Comparison of ENCODE assay signal across 9 mouse cellular contexts in the genomic region with DNA sequence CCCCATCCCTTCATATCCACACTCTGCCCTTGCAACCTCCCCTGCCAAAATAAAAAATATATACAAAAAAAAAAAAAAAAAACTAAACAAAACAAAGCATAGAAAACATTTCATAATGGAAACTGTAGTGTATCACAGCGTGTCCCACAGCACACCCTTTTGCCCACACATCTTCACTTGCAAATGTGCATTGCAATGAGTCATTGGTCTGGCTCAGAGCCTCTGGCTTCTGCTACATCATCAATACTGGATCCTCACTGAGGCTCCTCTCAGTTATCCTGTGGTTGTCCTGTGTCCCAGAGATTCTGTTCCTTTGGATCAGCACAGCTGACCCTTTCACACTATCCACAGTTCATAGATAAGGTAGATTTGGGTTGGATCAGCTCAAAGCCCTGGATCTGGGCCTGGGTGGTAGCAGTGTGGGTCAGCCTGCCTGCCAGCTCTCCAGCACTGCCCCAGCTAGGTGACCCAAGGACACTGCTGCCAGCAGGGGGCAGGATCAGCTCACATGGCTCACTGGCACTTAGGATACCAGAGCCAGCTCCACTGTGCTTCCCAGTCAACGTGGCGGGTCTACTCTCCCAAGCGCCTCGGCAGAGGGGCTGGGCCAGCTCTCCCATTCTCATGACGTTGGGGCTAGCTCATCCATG. TPM values are rescaled to one million over a fixed set of nuclear protein-coding genes. Genes with fewer than 3 reads are reported as not detected.
DNase-seq lines count a peak whose midpoint lies in the region; ATAC-seq and TF ChIP-seq lines count a peak whose summit lies in the region.
"Had no signal": no experiment of that assay in that cellular context is flagged by ENCODE, and none has a peak within 500 bp of the region (broad histone marks: within the 10 kb centered on the region; RNA-seq: fewer than 3 reads in every experiment).

No protein-coding gene starts in this region.

- no peak overlapping the region for H3K27ac ChIP-seq in hindbrain, embryonic 11.5 days (ENCODE audit: low read depth, low read length)
- H3K27ac ChIP-seq in hindbrain, embryonic 14.5 days, result no peak overlapping the region
- no peak overlapping the region for H3K27ac ChIP-seq in embryonic fibroblast, embryonic 13.5 days (ENCODE audit: insufficient read depth, low read length)
- no peak overlapping the region for H3K27ac ChIP-seq in intestine, embryonic 16.5 days (ENCODE audit: low read length)
- no peak overlapping the region for H3K27ac ChIP-seq in liver, embryonic 14.5 days

- no peak for TF ChIP-seq POLR2A in embryonic fibroblast, embryonic 13.5 days (IDR thresholded peaks at IDR 0.05; ENCODE audit: low read depth, low read length)

- H3K9ac ChIP-seq in hindbrain, embryonic 11.5 days (ENCODE audit: low read depth, low read length), result no peak overlapping the region
- H3K9ac ChIP-seq in hindbrain, embryonic 14.5 days, result no peak overlapping the region
- H3K9ac ChIP-seq in intestine, embryonic 16.5 days (ENCODE audit: low read depth, low read length), result no peak overlapping the region
- H3K9ac ChIP-seq in liver, embryonic 14.5 days (replicated peaks), result no peak overlapping the region
- H3K9ac ChIP-seq: embryonic facial prominence, embryonic 15.5 days had no signal

- ATAC-seq in hindbrain, embryonic 11.5 days (ENCODE audit: low FRiP score), result peak; percentile 54; the same call in 1 of the 2 replicates
- no peak for ATAC-seq in hindbrain, embryonic 14.5 days (ENCODE audit: low FRiP score)
- peak; percentile 58 for ATAC-seq in intestine, embryonic 16.5 days
- ATAC-seq in liver, embryonic 14.5 days (ENCODE audit: insufficient read depth), result peak; percentile 66

- H3K9me3 ChIP-seq in hindbrain, embryonic 11.5 days (ENCODE audit: control insufficient read depth, low read length), result no peaks in the 10 kb centered on the region
- no peaks in the 10 kb centered on the region for H3K9me3 ChIP-seq in hindbrain, embryonic 14.5 days (ENCODE audit: control insufficient read depth, low read length)
- H3K9me3 ChIP-seq in intestine, embryonic 16.5 days (ENCODE audit: control insufficient read depth, low read length), result no peaks in the 10 kb centered on the region
- no peaks in the 10 kb centered on the region for H3K9me3 ChIP-seq in liver, embryonic 14.5 days (ENCODE audit: control insufficient read depth, low read length)
- H3K9me3 ChIP-seq: embryonic facial prominence, embryonic 15.5 days had no signal

- H3K36me3 ChIP-seq in hindbrain, embryonic 11.5 days (ENCODE audit: control insufficient read depth, insufficient read depth, low read length), result no peaks in the 10 kb centered on the region
- H3K36me3 ChIP-seq in hindbrain, embryonic 14.5 days (replicated peaks; ENCODE audit: control insufficient read depth, insufficient read depth), result no peaks in the 10 kb centered on the region
- no peaks in the 10 kb centered on the region for H3K36me3 ChIP-seq in intestine, embryonic 16.5 days (ENCODE audit: control insufficient read depth, insufficient read depth, low read length)
- no peaks in the 10 kb centered on the region for H3K36me3 ChIP-seq in liver, embryonic 14.5 days (replicated peaks; ENCODE audit: control insufficient read depth, insufficient read depth, low read depth)
- H3K36me3 ChIP-seq: embryonic facial prominence, embryonic 15.5 days had no signal

- WGBS in hindbrain, embryonic 11.5 days, result 65% methylated on average over 6 of the region's 6 CpGs
- 65% methylated on average over 6 of the region's 6 CpGs for WGBS in hindbrain, embryonic 14.5 days
- 64% methylated on average over 6 of the region's 6 CpGs for WGBS in intestine, embryonic 16.5 days
- 34% methylated on average over 6 of the region's 6 CpGs for WGBS in liver, embryonic 14.5 days (ENCODE audit: insufficient replicate concordance)

- H3K4me2 ChIP-seq in hindbrain, embryonic 11.5 days (replicated peaks; ENCODE audit: low read depth, low read length), result no peak overlapping the region
- no peak overlapping the region for H3K4me2 ChIP-seq in hindbrain, embryonic 14.5 days (replicated peaks)
- no peak overlapping the region for H3K4me2 ChIP-seq in intestine, embryonic 16.5 days (ENCODE audit: low read depth, low read length)
- no peak overlapping the region for H3K4me2 ChIP-seq in liver, embryonic 14.5 days (ENCODE audit: low read depth)
- H3K4me2 ChIP-seq: embryonic facial prominence, embryonic 15.5 days had no signal

- no peak overlapping the region for H3K4me3 ChIP-seq in hindbrain, embryonic 11.5 days (ENCODE audit: low read depth, low read length)
- no peak overlapping the region for H3K4me3 ChIP-seq in hindbrain, embryonic 14.5 days (replicated peaks; ENCODE audit: low read length)
- no peak overlapping the region for H3K4me3 ChIP-seq in embryonic fibroblast, embryonic 13.5 days (ENCODE audit: insufficient read depth, low read length)
- no peak overlapping the region for H3K4me3 ChIP-seq in intestine, embryonic 16.5 days (ENCODE audit: low read length)
- H3K4me3 ChIP-seq in liver, embryonic 14.5 days (ENCODE audit: insufficient read depth in 1 of 2, low read depth in 2 of 2, low read length in 2 of 2), result no peak overlapping the region
- H3K4me3 ChIP-seq: embryonic facial prominence, embryonic 15.5 days had no signal

- no peak for TF ChIP-seq EP300 in liver, embryonic 14.5 days (IDR thresholded peaks at IDR 0.05; ENCODE audit: low read depth)

- no peaks in the 10 kb centered on the region for H3K27me3 ChIP-seq in hindbrain, embryonic 11.5 days (ENCODE audit: control insufficient read depth, insufficient read depth, low read length)
- H3K27me3 ChIP-seq in hindbrain, embryonic 14.5 days (ENCODE audit: control insufficient read depth, insufficient read depth, low read length), result no peaks in the 10 kb centered on the region
- H3K27me3 ChIP-seq in intestine, embryonic 16.5 days (replicated peaks; ENCODE audit: control insufficient read depth, insufficient read depth, low read length), result no peaks in the 10 kb centered on the region
- H3K27me3 ChIP-seq in liver, embryonic 14.5 days (ENCODE audit: control insufficient read depth, insufficient read depth, low read length), result no peaks in the 10 kb centered on the region
- H3K27me3 ChIP-seq: embryonic facial prominence, embryonic 15.5 days had no signal

- H3K4me1 ChIP-seq in hindbrain, embryonic 11.5 days (replicated peaks; ENCODE audit: control insufficient read depth, insufficient read depth, low read length), result no peaks in the 10 kb centered on the region
- no peaks in the 10 kb centered on the region for H3K4me1 ChIP-seq in hindbrain, embryonic 14.5 days (replicated peaks; ENCODE audit: control insufficient read depth, insufficient read depth, low read length)
- H3K4me1 ChIP-seq in embryonic fibroblast, embryonic 13.5 days (ENCODE audit: control insufficient read depth, insufficient read depth, low read length), result peaks cover 16% of the 10 kb centered on the region
- peaks cover 14% of the 10 kb centered on the region; the same call in 1 of the 2 replicates for H3K4me1 ChIP-seq in intestine, embryonic 16.5 days (ENCODE audit: control insufficient read depth, insufficient read depth, low read length)
- peaks cover 6 to 12% of the 10 kb centered on the region in 2 experiments for H3K4me1 ChIP-seq in liver, embryonic 14.5 days (replicated peaks; ENCODE audit: control insufficient read depth in 2 of 2, insufficient read depth in 2 of 2, low read length in 1 of 2)

- TF ChIP-seq CTCF in embryonic fibroblast, embryonic 13.5 days (IDR thresholded peaks at IDR 0.05; ENCODE audit: borderline replicate concordance, insufficient read depth, low read length), result peak; percentile 56; the same call in 1 of the 2 replicates
- peak; percentile 96 for TF ChIP-seq CTCF in liver, embryonic 14.5 days (IDR thresholded peaks at IDR 0.05; ENCODE audit: low read depth)

- DNase-seq in hindbrain, embryonic 11.5 days (ENCODE audit: low spot score), result peak; percentile 63
- DNase-seq in hindbrain, embryonic 14.5 days (ENCODE audit: low spot score), result no peak
- peak; percentile 66 for DNase-seq in ZHBTc4 (ENCODE audit: low read depth, low spot score)
- DNase-seq in liver, embryonic 14.5 days (ENCODE audit: low read depth in 3 of 3, low spot score in 3 of 3), result peak in 1 of 3 experiments; percentile 39
- peak; percentile 80 for DNase-seq in ovary, postnatal 36 days (ENCODE audit: low spot score)
- peak; percentile 67 to 70 for DNase-seq in thymus, postnatal 36 days

RNA-seq across cellular contexts. Expression of a gene that starts 7.4 kb away (rescaled TPM):
- 708 and 779 TPM in 2 replicates for polyA plus RNA-seq in hindbrain, embryonic 11.5 days (2014; fragmentation: Nextera tagmentation; extraction: Ambion mirVana)
- polyA plus RNA-seq in hindbrain, embryonic 14.5 days (2014; fragmentation: Nextera tagmentation; extraction: Ambion mirVana), result 478 and 513 TPM in 2 replicates
- 1,359 and 1,364 TPM in 2 replicates for polyA plus RNA-seq in embryonic fibroblast, embryonic 13.5 days (2011; ENCODE audit: insufficient read length, low read depth, missing spikeins)
- polyA plus RNA-seq in intestine, embryonic 16.5 days (2015; fragmentation: Nextera tagmentation; extraction: Ambion mirVana), result 397 and 409 TPM in 2 replicates
- polyA plus RNA-seq in liver, embryonic 14.5 days (2012; rRNA removed), result 63.8 and 87.8 TPM in 2 replicates
- polyA plus RNA-seq in liver, embryonic 14.5 days (2014; fragmentation: Nextera tagmentation; extraction: Ambion mirVana), result 86.9 and 98.6 TPM in 2 replicates
